Mouse (Mus musculus) cerebellum, adult (tissue): ENCODE data around the gene Scp2d1.
"Not testable (repeated sequence)": the region's sequence is repeated elsewhere in the genome, so short reads cannot be mapped to it uniquely, and the experiment has no call there.

Experiments
- ATAC-seq: cut with Nextera tagmentation; 2 replicates; pipeline ENCODE4 v1.9.2; 2017; ENCODE audit warnings: mild to moderate bottlenecking, moderate library complexity, mixed read lengths; ENCODE audit not compliant: insufficient number of reproducible peaks, low FRiP score, low TSS enrichment

The Scp2d1 gene

GRCm38 (mm10) chr2:144823356-144823755 is at the start of gene Scp2d1:
Gene Scp2d1 (plus strand): TSS chr2:144823656.
- ATAC-seq: not testable (repeated sequence)

GRCm38 (mm10) chr2:144774636-144775160 is 48.8 kb upstream of the Scp2d1 start:
- ATAC-seq: no peak

DNA sequence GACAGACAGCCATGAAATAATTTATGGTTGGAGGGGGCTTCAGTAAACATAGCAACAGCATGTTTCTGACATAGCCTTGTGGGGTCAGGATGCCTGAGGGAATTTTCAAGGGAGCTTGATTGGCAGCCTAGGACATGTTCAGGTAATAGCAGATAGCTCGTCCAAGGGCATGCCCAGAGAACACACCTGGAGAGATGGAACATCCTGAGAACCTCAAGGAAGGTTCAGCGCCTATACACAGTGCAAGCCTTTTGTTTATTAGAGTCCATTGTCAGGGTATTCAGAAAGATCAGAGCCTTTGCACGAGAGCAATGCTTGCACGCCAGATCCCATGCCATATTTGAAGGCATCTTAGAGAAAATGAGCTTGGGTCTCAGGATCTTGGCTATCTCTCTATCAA is 47.8 kb upstream of the Scp2d1 start:
- ATAC-seq: no peak

DNA sequence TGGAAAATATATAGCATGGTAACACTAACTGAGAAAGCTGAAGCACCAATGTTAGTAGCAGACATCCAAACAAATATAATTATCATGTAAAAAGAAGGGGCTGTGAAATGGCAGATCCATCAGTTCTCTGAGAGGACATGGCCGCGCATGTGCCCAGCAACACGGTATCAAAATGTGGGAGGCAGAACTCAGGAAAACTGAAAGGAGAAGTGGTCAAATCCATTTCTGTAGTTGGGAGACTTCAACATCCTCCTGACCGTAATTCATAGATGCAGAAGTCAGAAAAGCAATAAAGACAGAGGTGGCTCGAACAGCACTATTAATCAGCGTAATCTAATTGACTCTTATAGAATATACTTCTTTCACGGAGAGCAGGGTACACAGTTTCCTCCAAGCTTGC is 44.2 kb upstream of the Scp2d1 start:
- ATAC-seq: no peak

DNA sequence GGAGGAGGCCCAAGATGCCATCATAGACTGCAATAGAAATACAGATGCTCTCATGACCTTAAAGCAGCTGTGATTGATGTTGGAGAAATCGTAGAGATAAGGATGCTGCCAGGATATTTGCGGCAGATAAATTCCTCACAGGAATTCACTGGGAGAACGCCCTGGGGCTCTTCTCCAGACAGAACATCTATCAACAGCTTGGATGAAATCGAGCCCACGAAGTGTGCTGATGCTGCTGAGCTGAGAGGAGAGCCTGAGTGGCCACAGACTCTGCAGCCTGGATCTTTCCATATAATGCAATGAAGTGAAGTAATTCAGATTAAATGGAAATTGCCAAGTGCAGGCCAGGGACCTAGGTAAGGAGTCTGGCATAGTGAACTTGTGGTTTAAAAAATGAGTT is 42.7 kb upstream of the Scp2d1 start:
- no peak for ATAC-seq

DNA sequence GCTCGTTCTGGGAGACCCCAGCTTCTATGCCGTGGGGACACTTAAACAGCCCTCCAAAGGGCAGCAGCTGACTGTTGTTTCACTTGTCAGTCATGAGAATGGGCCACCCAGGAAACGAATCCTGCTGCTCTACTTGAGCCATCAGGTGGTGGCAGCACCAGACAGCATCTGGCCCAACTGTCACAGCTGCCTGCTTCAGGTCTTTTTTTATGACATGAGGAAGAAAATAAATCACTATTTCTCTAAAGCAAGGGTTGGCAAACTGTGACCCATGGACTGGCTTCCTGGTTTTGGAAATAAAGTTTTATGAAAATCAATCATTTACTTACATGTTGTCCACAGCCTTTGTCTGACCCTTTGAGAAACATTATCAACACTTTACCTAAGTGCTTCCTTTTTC is 41.6 kb upstream of the Scp2d1 start:
- ATAC-seq: no peak

- no peak for ATAC-seq
Observed at GRCm38 (mm10) chr2:144782481-144782880, 41.0 kb upstream of the Scp2d1 start.

- no peak for ATAC-seq
Observed at GRCm38 (mm10) chr2:144783190-144783589, 40.3 kb upstream of the Scp2d1 start.

DNA sequence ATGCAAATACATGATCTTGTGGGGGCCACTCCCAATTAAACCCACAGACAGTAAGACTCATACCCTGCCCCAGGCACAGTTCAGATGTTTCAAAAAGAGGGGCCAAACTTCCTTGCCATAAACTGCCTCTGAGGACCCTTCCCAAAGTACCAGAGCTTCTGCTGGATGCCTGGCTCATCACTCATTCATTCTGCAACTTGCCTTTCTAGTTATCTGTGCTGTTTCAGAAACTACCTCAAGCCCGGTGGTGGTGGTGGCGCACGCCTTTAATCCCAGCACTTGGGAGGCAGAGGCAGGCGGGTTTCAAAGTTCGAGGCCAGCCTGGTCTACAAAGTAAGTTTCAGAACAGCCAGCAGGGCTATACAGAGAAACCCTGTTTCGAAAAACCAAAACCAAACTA is 39.6 kb upstream of the Scp2d1 start:
- no peak for ATAC-seq

DNA sequence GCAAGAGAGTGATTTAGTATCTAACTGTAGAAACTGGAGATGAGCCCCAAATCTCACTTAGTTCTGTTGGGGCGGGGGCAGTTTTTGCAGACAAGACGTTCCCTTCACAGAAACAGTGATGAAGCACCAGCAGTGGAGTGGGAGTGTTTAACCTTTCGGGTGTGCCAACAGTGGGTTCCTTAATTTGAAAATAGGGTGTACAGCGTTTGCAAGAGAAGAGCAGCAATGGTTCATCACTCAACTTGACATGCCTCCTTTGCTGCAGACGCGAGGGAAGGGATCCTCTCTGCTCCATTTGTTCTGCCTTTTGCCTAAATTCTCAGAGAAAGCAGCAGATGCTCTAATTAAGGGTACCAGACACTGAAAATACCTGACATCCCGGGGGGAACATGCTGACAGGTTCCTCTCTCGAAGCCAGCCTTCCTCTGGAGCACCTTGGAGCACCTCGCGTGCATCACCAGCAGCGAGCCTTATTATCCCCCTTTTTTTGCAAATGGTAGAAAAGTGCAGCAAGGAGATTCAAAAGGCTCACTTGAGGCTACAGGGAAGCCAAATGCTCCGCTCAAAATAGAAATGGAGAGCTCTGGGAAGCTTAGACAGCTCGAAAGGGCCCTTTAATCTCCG is 31.7 kb upstream of the Scp2d1 start:
- no peak for ATAC-seq

- no peak for ATAC-seq
Observed at GRCm38 (mm10) chr2:144797515-144797914, 25.9 kb upstream of the Scp2d1 start.

DNA sequence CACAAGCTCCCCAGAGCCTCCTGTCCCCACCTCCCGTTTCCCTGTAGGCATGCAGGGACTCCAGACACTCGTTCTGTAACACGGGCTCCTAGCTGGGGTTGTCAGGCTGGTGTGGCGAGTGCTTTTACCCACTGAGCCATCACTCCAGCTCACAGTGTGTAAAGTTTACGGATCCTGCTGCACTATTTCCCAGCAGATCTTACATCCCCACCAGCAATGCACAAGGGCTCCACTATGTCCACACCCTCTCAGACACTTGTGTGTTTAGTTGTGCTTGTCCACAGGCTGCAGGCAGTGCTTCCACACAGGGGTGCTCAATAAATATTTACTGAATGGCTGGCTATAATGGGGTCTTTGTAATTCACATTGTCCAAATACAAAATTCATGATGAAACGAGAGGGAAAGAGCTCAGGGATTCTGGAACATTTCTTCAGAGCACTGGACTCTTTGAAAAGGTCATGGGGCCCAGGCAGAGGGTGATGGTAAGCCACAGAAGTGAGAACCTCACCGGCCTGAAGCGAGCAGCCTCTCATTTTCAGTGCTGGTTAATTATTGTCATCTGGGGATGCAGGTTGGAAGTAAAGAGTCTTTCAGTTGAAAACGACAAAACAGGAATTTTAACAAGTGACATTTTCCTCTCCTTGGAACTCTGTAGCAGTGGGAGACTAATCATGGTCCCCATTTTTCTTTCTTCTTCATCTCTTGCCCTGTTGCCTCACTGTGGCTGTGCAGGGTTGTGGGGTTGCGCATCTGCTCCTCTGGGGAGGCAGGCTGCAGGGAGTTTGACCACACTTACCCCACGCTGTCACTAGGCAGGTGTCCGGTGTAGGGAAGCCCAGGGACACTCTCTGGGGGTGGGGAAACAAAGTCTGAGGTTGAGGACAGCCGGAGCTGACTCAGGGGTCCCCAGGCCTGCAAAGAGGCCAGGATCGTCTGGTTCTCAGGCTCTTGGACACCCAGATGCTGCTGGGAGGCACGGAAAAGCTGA is 15.4 kb upstream of the Scp2d1 start:
- no peak for ATAC-seq

DNA sequence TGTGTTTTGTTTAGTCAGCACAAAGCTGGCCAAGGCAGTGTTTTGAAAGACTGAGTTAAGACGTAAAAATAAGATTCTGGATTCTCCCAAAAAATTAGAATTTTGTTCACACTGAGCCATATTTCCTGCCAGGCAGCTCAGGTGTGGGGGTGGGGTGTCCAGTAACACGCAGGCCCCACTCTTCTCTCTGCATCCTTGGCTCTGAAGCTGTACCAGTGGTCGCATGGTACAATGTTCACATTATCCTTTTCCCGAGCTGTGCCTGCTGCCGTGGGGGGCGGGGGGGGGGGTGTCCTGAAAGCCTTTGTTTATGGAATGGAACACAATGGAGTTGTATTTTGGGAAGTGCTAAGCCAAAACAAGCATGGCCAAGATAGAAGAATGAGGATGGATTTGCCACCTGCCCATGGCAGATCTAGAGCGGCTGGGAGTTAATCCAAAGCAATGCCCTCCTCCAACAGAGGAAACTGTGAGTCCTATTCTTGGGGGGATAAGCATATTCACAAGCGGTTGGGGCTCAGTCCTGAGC is 5.1 kb downstream of the Scp2d1 start:
- no peak for ATAC-seq

DNA sequence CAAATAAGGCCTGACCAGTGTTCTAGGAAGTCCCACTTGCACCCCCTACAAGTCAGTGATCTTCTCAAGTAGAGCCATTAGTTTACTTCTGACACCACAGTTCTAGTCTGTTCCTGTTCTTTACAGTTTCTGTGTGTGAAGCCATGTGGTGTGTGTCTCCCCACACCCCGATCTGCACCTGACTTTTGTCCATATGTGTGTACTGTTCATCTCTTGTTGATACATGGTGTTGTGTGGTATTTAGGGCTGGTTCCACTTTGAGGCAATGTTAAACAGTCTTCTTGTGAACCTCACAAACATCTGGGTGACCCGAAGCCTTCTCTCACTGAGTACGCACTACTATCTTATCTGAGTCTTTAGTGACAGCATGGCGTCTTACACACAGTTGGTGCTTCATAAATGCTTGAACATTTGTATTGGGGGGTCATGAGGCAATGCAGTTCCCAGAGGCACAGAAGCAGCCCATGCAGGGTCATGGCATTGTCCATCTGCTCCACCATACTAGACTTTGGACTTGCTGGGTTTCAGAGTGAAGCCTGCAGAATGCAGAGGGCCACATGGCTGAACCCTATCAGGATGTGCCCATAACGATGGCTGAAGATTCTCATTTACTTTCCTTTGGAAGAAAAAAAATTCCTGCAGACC is 13.3 kb downstream of the Scp2d1 start:
- ATAC-seq: no peak

GRCm38 (mm10) chr2:144837312-144837679 is 13.8 kb downstream of the Scp2d1 start:
- ATAC-seq: no peak

GRCm38 (mm10) chr2:144868827-144869226 is 45.4 kb downstream of the Scp2d1 start:
- ATAC-seq: no peak
